16 mouse cellular contexts compared by ENCODE assay signal in the genomic region with DNA sequence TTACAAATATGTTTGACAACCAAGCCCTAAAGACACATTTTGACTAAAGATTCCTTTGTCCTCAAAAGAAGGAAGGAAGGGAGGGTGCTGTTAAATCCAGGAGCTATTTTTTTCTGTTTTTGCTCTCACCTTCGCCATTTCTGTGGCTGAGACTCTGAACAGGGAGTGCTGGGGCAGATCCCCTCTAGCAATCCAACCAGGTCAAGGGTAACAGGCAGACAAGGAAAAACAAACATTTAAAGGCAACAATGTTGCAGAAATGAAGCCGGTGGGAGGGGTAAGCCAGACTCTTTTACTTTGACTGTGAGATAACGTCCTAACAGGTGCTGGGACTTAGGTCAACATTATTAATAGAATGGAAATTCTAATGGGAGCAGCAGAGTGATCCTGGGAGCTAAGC.
"Had no signal": no experiment of that assay in that cellular context is flagged by ENCODE, and none has a peak within 500 bp of the region (broad histone marks: within the 10 kb centered on the region; RNA-seq: fewer than 3 reads in every experiment).

No protein-coding gene starts in this region.

- H3K36me3 ChIP-seq: kidney, embryonic 15.5 days; limb, embryonic 10.5 days; liver, embryonic 15.5 days; lung, embryonic 15.5 days; midbrain, embryonic 12.5 days had no signal

- ATAC-seq: inflammation-experienced regulatory T-cells, adult 6 months; midbrain, embryonic 16.5 days had no signal

- H3K9me3 ChIP-seq: kidney, embryonic 15.5 days; limb, embryonic 10.5 days; liver, embryonic 15.5 days; lung, embryonic 15.5 days; midbrain, embryonic 12.5 days had no signal

- H3K27ac ChIP-seq: kidney, embryonic 15.5 days; left cerebral cortex, adult 2 months; limb, embryonic 10.5 days; liver, embryonic 15.5 days; lung, embryonic 15.5 days; macrophage; midbrain, embryonic 12.5 days had no signal

- H3K4me2 ChIP-seq: kidney, embryonic 15.5 days; liver, embryonic 15.5 days; lung, embryonic 15.5 days; midbrain, embryonic 12.5 days had no signal

- H3K27me3 ChIP-seq: kidney, embryonic 15.5 days; liver, embryonic 15.5 days; lung, embryonic 15.5 days; megakaryocyte, embryonic 14.5 days; midbrain, embryonic 12.5 days had no signal

- H3K9ac ChIP-seq: kidney, embryonic 15.5 days; liver, embryonic 15.5 days; lung, embryonic 15.5 days; midbrain, embryonic 12.5 days had no signal

- H3K4me3 ChIP-seq: kidney, embryonic 15.5 days; left cerebral cortex, adult 2 months; limb, embryonic 10.5 days; liver, embryonic 15.5 days; lung, embryonic 15.5 days; megakaryocyte, embryonic 14.5 days; midbrain, embryonic 12.5 days had no signal

- H3K4me1 ChIP-seq: kidney, embryonic 15.5 days; limb, embryonic 10.5 days; liver, embryonic 15.5 days; lung, embryonic 15.5 days; megakaryocyte, embryonic 14.5 days; midbrain, embryonic 12.5 days had no signal

- DNase-seq: kidney, adult 2 months; kidney, postnatal 14 days; lung, postnatal 14 days; right cerebral cortex, postnatal 14 days; thymus, adult 2 months; thymus, postnatal 25 days had no signal
